Mouse (Mus musculus) thymus, adult 2 months (tissue): ENCODE data around the gene Srpx.

Experiments
- CTCF ChIP-seq: fragments of 200-500 bp; IDR thresholded peaks from 2 replicates; pipeline ENCODE4 v1.5.1; 2012; ENCODE audit warnings: mild to moderate bottlenecking, control low read depth, low read length, moderate library complexity, borderline replicate concordance; ENCODE audit not compliant: control insufficient read depth, poor library complexity, insufficient read depth; ENCODE audit errors: extremely low read depth
- POLR2A ChIP-seq: fragments of 200-500 bp; IDR thresholded peaks from 2 replicates; pipeline ENCODE4 v1.6.1; 2012; ENCODE audit warnings: mild to moderate bottlenecking, low read length, control low read depth, moderate library complexity; ENCODE audit not compliant: control insufficient read depth, poor library complexity, insufficient read depth; ENCODE audit errors: extremely low read depth

DNA sequence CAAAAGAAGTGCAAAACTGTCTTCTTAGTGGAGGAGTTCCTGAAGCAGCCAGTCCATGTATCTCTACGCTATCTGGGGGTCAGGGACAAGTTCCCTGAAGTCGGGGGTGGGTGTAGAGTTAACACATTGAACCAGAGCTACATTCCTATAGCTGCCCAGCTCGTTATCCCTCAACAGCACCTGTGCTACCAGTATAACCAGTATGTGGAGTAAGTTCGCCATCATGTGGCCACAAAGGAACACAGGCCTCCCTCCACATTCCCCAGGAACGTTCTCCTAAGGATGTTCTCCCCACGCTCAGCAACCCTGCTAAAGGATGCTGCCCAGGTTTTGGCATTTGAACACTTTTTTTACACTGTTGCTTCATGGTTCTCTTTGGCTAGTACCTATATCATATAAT is 46.8 kb downstream of the Srpx start:
- TF ChIP-seq CTCF (no peak), POLR2A (no peak)
